Mouse (Mus musculus): Measurements from ENCODE around the gene Peli3. TPM values are rescaled to one million over a fixed set of nuclear protein-coding genes. Genes with fewer than 3 reads are reported as not detected.
"Not testable (repeated sequence)": the region's sequence is repeated elsewhere in the genome, so short reads cannot be mapped to it uniquely, and the experiment has no call there.

The Peli3 gene
- polyA plus RNA-seq, 1 experiment from 2014 or later = 2.4 TPM

GRCm38 (mm10) chr19:4948641-4949040 lies 5.7 kb upstream of the Peli3 start:
- not testable (repeated sequence) for H3K36me3 ChIP-seq (ENCODE audit: insufficient read depth, low read length); H3K9ac ChIP-seq (replicated peaks; ENCODE audit: low read length); H3K27me3 ChIP-seq (ENCODE audit: insufficient read depth, low read length); H3K4me3 ChIP-seq (ENCODE audit: low read length); ATAC-seq (ENCODE audit: low FRiP score, low TSS enrichment); H3K9me3 ChIP-seq (ENCODE audit: low read length); H3K4me2 ChIP-seq (replicated peaks; ENCODE audit: low read depth, low read length)
- 59% methylated on average over 9 of the region's 9 CpGs for WGBS
- Histone ChIP-seq H3K4me1 (ENCODE audit: insufficient read depth, low read length) (peaks cover 14% of the 10 kb centered on the region; the same call in 1 of the 2 replicates), H3K27ac (ENCODE audit: low read length) (0 out of 2 replicates have a peak overlapping the region, but pooled peaks have one; percentile 34)

DNA sequence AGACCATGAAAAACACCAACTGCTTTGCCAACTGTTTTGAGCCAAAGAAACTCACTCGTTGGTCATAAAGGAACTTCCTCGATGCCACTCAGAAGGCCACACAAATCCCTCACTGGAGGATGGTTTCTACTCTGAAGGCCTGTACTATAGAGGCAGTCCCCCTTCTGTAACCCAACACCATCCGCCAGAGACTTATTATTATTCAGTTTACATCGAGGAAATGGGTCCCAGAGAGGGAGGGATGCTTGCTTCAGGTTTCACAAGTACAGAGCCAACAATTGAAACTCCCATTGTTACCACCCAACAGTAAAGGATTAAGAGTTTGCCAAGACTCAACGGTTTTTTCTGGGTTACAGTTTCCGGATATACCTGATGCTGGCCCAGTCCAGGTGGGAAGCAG lies 2.6 kb upstream of the Peli3 start:
- Histone ChIP-seq H3K4me1 (ENCODE audit: insufficient read depth, low read length) (peaks cover 20% of the 10 kb centered on the region; the same call in 1 of the 2 replicates), H3K27me3 (ENCODE audit: insufficient read depth, low read length) (no peaks in the 10 kb centered on the region), H3K9me3 (ENCODE audit: low read length) (no peaks in the 10 kb centered on the region), H3K4me3 (ENCODE audit: low read length) (no peak overlapping the region), H3K9ac (replicated peaks; ENCODE audit: low read length) (no peak overlapping the region), H3K4me2 (replicated peaks; ENCODE audit: low read depth, low read length) (no peak overlapping the region), H3K27ac (ENCODE audit: low read length) (no peak overlapping the region), H3K36me3 (ENCODE audit: insufficient read depth, low read length) (no peaks in the 10 kb centered on the region)
- ATAC-seq (ENCODE audit: low FRiP score, low TSS enrichment) = no peak
- WGBS = 31% methylated on average over 6 of the region's 6 CpGs

DNA sequence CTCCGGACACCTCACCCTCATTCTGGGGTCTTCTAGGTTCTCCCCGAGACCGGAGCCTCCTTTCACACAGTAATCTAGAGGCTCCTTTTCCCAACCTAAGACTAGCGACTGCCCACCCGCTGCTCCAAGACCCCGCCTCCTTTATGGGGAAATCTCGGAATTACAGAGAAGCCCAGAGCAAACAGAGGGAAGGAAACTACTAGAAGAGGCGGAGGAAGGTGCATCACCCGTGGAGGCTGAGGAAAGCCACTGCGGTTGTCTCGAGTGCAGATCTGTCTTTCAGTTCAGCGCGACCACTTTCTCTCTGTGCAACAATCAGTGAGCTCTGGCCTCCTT lies 294 bp upstream of the Peli3 start:
- Histone ChIP-seq H3K36me3 (ENCODE audit: insufficient read depth, low read length) (no peaks in the 10 kb centered on the region), H3K9ac (replicated peaks; ENCODE audit: low read length) (peak overlapping the region; percentile 69), H3K9me3 (ENCODE audit: low read length) (no peaks in the 10 kb centered on the region), H3K4me2 (replicated peaks; ENCODE audit: low read depth, low read length) (peak overlapping the region; percentile 97), H3K27ac (ENCODE audit: low read length) (no peak overlapping the region), H3K27me3 (ENCODE audit: insufficient read depth, low read length) (no peaks in the 10 kb centered on the region), H3K4me3 (ENCODE audit: low read length) (peak overlapping the region; percentile 74), H3K4me1 (ENCODE audit: insufficient read depth, low read length) (peaks cover 18% of the 10 kb centered on the region; the same call in 1 of the 2 replicates)
- WGBS = 2% methylated on average over 13 of the region's 13 CpGs
- no peak; the same call in 1 of the 2 replicates for ATAC-seq (ENCODE audit: low FRiP score, low TSS enrichment)

- WGBS = 87% methylated on average over 17 of the region's 17 CpGs
- no peak overlapping the region for H3K4me2 ChIP-seq (replicated peaks; ENCODE audit: low read depth, low read length)
- no peak overlapping the region for H3K27ac ChIP-seq (ENCODE audit: low read length)
- H3K36me3 ChIP-seq (ENCODE audit: insufficient read depth, low read length) = no peaks in the 10 kb centered on the region
- peaks cover 4% of the 10 kb centered on the region; the same call in 1 of the 2 replicates for H3K4me1 ChIP-seq (ENCODE audit: insufficient read depth, low read length)
- ATAC-seq (ENCODE audit: low FRiP score, low TSS enrichment) = no peak
- H3K9ac ChIP-seq (replicated peaks; ENCODE audit: low read length) = no peak overlapping the region
- no peaks in the 10 kb centered on the region for H3K27me3 ChIP-seq (ENCODE audit: insufficient read depth, low read length)
- H3K4me3 ChIP-seq (ENCODE audit: low read length) = no peak overlapping the region
- H3K9me3 ChIP-seq (ENCODE audit: low read length) = no peaks in the 10 kb centered on the region
These were observed 5.2 kb downstream of the Peli3 start for GRCm38 (mm10) chr19:4937444-4938310.

DNA sequence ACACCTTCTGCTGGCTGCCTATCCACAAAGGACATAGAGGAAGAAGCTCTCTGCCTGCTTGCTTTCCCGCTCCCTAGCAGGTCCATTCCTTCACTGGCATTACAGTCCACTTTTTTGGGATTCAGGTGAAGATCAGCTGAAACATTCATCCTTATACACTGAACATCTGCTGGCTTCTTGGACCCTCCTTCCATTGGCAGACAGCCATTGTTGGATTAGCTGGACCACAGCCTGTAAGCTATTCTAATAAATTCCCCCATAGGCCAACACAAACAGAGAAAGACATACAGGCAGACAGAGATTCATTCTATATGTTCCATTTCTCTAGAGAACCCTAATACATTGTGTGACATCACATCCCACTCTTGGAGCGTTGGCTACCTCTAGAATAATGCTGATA lies 6.0 kb downstream of the Peli3 start:
- no peak overlapping the region for H3K4me2 ChIP-seq (replicated peaks; ENCODE audit: low read depth, low read length)
- H3K36me3 ChIP-seq (ENCODE audit: insufficient read depth, low read length) = no peaks in the 10 kb centered on the region
- no peaks in the 10 kb centered on the region for H3K9me3 ChIP-seq (ENCODE audit: low read length)
- no peak overlapping the region for H3K4me3 ChIP-seq (ENCODE audit: low read length)
- ATAC-seq (ENCODE audit: low FRiP score, low TSS enrichment) = no peak
- no peak overlapping the region for H3K9ac ChIP-seq (replicated peaks; ENCODE audit: low read length)
- H3K4me1 ChIP-seq (ENCODE audit: insufficient read depth, low read length) = no peaks in the 10 kb centered on the region
- H3K27me3 ChIP-seq (ENCODE audit: insufficient read depth, low read length) = no peaks in the 10 kb centered on the region
- 80% methylated on average over 2 of the region's 2 CpGs for WGBS
- no peak overlapping the region for H3K27ac ChIP-seq (ENCODE audit: low read length)

DNA sequence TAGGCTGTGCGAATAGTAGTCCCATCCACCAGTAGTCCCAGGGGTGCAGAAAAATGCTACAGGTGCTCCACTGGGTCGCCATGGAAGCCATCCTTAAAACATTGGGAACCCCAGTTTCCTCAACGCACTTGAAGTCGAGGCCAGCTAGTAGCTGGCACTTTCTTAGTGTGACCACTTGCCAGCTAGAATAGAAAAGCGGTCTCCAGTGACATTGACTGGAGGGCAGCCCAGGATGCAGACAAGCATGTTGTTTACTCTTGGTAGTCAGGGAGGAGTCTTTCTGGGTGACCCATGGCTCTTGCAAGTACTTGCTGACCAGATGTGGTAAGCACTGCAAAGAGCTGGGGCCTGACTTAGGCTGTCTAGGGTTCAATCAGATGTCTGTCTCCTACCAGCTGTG lies 14.1 kb downstream of the Peli3 start:
- H3K27ac ChIP-seq (ENCODE audit: low read length) = peak overlapping the region; percentile 74
- H3K9ac ChIP-seq (replicated peaks; ENCODE audit: low read length) = peak overlapping the region; percentile 78
- peak overlapping the region; percentile 70 for H3K4me2 ChIP-seq (replicated peaks; ENCODE audit: low read depth, low read length)
- WGBS = 61% methylated on average over 5 of the region's 5 CpGs
- peaks cover 7% of the 10 kb centered on the region for H3K36me3 ChIP-seq (ENCODE audit: insufficient read depth, low read length)
- peak; percentile 13 for ATAC-seq (ENCODE audit: low FRiP score, low TSS enrichment)
- H3K4me3 ChIP-seq (ENCODE audit: low read length) = peak overlapping the region; percentile 72
- no peaks in the 10 kb centered on the region for H3K27me3 ChIP-seq (ENCODE audit: insufficient read depth, low read length)
- no peaks in the 10 kb centered on the region for H3K9me3 ChIP-seq (ENCODE audit: low read length)
- H3K4me1 ChIP-seq (ENCODE audit: insufficient read depth, low read length) = peaks cover 15% of the 10 kb centered on the region

- Histone ChIP-seq H3K4me1 (ENCODE audit: insufficient read depth, low read length) (peaks cover 15% of the 10 kb centered on the region), H3K27me3 (ENCODE audit: insufficient read depth, low read length) (no peaks in the 10 kb centered on the region), H3K4me3 (ENCODE audit: low read length) (peak within 1 kb of the TSS; percentile 72), H3K4me2 (replicated peaks; ENCODE audit: low read depth, low read length) (peak within 1 kb of the TSS; percentile 70), H3K9ac (replicated peaks; ENCODE audit: low read length) (peak within 1 kb of the TSS; percentile 78), H3K27ac (ENCODE audit: low read length) (peak within 1 kb of the TSS; percentile 74), H3K9me3 (ENCODE audit: low read length) (no peaks in the 10 kb centered on the region), H3K36me3 (ENCODE audit: insufficient read depth, low read length) (peaks cover 14% of the 10 kb centered on the region)
- peak; percentile 99 for ATAC-seq (ENCODE audit: low FRiP score, low TSS enrichment)
- 0% methylated on average over 32 of the region's 32 CpGs for WGBS
These were observed 14.9 kb downstream of the Peli3 start, which contains the start of gene Dpp3 for GRCm38 (mm10) chr19:4927904-4928531. Gene Dpp3 (minus strand): TSS chr19:4928287.

DNA sequence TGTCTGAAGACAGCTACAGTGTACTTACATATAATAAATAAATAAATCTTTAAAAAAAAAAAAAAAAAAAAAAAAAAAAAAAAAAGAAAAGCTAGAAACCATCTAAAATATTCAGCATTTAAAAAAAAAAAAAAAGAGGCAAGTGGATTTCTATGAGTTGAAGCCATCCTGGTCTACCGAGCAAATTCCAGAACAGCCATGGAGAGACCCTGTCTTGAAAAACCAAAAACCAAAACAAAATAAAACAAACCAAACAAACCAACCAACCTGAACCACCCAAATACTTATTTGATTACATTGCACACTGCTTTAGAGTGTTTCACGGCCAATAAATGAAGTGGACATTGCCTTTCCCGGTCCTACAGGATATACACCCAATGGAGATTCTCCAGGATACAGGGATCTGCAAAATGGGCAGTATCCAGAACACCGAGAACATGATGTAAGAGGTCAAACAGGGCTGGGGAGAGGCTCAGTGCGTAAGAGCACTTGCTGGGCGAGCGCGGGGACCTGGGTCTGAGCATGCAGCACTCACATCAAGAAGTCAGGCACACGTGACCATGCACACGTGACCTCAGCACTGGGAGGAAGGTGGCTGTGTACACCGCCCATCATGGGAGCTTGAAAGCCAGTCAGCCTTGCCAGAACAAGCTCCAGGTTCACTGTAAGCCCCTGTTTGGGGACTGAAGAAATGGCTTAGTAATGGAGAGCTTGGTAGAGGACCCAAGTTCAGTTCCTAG lies 17.6 kb downstream of the Peli3 start:
- Histone ChIP-seq H3K36me3 (ENCODE audit: insufficient read depth, low read length) (peaks cover 38% of the 10 kb centered on the region), H3K9ac (replicated peaks; ENCODE audit: low read length) (no peak overlapping the region), H3K4me3 (ENCODE audit: low read length) (no peak overlapping the region), H3K9me3 (ENCODE audit: low read length) (no peaks in the 10 kb centered on the region), H3K4me1 (ENCODE audit: insufficient read depth, low read length) (peaks cover 15% of the 10 kb centered on the region), H3K27ac (ENCODE audit: low read length) (no peak overlapping the region), H3K27me3 (ENCODE audit: insufficient read depth, low read length) (no peaks in the 10 kb centered on the region), H3K4me2 (replicated peaks; ENCODE audit: low read depth, low read length) (no peak overlapping the region)
- WGBS = 96% methylated on average over 11 of the region's 11 CpGs
- no peak for ATAC-seq (ENCODE audit: low FRiP score, low TSS enrichment)

DNA sequence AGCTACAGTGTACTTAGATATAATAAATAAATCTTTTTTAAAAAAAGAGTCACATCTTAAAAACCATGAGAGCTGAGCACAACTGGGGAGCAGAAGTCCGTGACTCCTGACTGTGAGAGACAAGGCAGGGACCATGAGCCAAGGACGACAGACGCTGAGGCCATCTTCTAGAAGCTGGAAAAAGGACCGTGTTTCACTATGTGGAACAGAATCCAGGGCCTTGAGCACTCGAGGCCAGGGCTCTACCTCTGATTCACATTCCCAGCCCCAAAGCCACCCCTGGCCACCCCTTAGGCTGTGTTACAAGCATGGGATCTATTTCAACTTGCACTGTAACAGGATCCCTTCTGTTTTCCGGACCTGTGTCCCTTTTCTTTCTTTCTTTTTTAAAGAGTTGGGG lies 23.3 kb downstream of the Peli3 start:
- H3K4me3 ChIP-seq (ENCODE audit: low read length) = no peak overlapping the region
- WGBS = 69% methylated on average over 6 of the region's 6 CpGs
- ATAC-seq (ENCODE audit: low FRiP score, low TSS enrichment) = no peak
- H3K27me3 ChIP-seq (ENCODE audit: insufficient read depth, low read length) = no peaks in the 10 kb centered on the region
- H3K9ac ChIP-seq (replicated peaks; ENCODE audit: low read length) = no peak overlapping the region
- H3K4me1 ChIP-seq (ENCODE audit: insufficient read depth, low read length) = no peaks in the 10 kb centered on the region
- no peak overlapping the region for H3K4me2 ChIP-seq (replicated peaks; ENCODE audit: low read depth, low read length)
- H3K9me3 ChIP-seq (ENCODE audit: low read length) = no peaks in the 10 kb centered on the region
- H3K27ac ChIP-seq (ENCODE audit: low read length) = no peak overlapping the region
- peaks cover 79% of the 10 kb centered on the region for H3K36me3 ChIP-seq (ENCODE audit: insufficient read depth, low read length)
